In genomic region chr7:112954351-112955102, GRCm38 (mm10) we compare ENCODE assay signal across 8 mouse cellular contexts. TPM values are rescaled to one million over a fixed set of nuclear protein-coding genes. Genes with fewer than 3 reads are reported as not detected.
DNase-seq lines count a peak whose midpoint lies in the region; ATAC-seq lines count a peak whose summit lies in the region.

No protein-coding gene starts in this region.

- 0 out of 2 replicates have a peak, but pooled peaks cover 4% of the 10 kb centered on the region for H3K36me3 ChIP-seq in kidney, embryonic 14.5 days (ENCODE audit: control insufficient read depth, insufficient read depth, low read length)
- H3K36me3 ChIP-seq in forebrain, embryonic 11.5 days (ENCODE audit: control insufficient read depth, insufficient read depth, low read length) = no peaks in the 10 kb centered on the region
- no peaks in the 10 kb centered on the region for H3K36me3 ChIP-seq in hindbrain, embryonic 15.5 days
- no peaks in the 10 kb centered on the region for H3K36me3 ChIP-seq in liver, embryonic 16.5 days (ENCODE audit: control insufficient read depth, insufficient read depth)

- peak overlapping the region; percentile 74 for H3K27ac ChIP-seq in kidney, embryonic 14.5 days (ENCODE audit: low read depth, low read length)
- no peak overlapping the region for H3K27ac ChIP-seq in forebrain, embryonic 11.5 days (ENCODE audit: low read depth, low read length)
- no peak overlapping the region for H3K27ac ChIP-seq in hindbrain, embryonic 15.5 days (replicated peaks)
- no peak overlapping the region for H3K27ac ChIP-seq in liver, embryonic 16.5 days (ENCODE audit: low read length)

- no peak for DNase-seq in kidney, adult 8-10 months
- peak; percentile 52 for DNase-seq in adrenal gland, postnatal 14 days
- peak; percentile 69 for DNase-seq in forebrain, embryonic 11.5 days (ENCODE audit: low spot score)
- peak; percentile 38 for DNase-seq in retina, embryonic 14.5 days (ENCODE audit: low spot score)
- DNase-seq in frontal cortex, postnatal 14 days (ENCODE audit: low spot score in 2 of 2) = no peak

- H3K4me3 ChIP-seq in kidney, embryonic 14.5 days (ENCODE audit: low read length) = peak overlapping the region; percentile 63
- peak overlapping the region; percentile 38 for H3K4me3 ChIP-seq in forebrain, embryonic 11.5 days (ENCODE audit: low read depth, low read length)
- H3K4me3 ChIP-seq in hindbrain, embryonic 15.5 days = peak overlapping the region; percentile 43
- peak overlapping the region; percentile 43 for H3K4me3 ChIP-seq in liver, embryonic 16.5 days (ENCODE audit: low read depth, low read length)

- 1% methylated on average over 79 of the region's 82 CpGs for WGBS in kidney, embryonic 14.5 days
- under 1% methylated on average over 82 of the region's 82 CpGs for WGBS in forebrain, embryonic 11.5 days
- WGBS in hindbrain, embryonic 15.5 days = 1% methylated on average over 79 of the region's 82 CpGs
- WGBS in liver, embryonic 16.5 days (ENCODE audit: insufficient replicate concordance) = 3% methylated on average over 74 of the region's 82 CpGs

- H3K4me1 ChIP-seq in kidney, embryonic 14.5 days (ENCODE audit: control insufficient read depth, insufficient read depth, low read length) = peaks cover 10% of the 10 kb centered on the region; the same call in 1 of the 2 replicates
- H3K4me1 ChIP-seq in forebrain, embryonic 11.5 days (replicated peaks; ENCODE audit: control insufficient read depth, insufficient read depth, low read length) = peaks cover 10% of the 10 kb centered on the region
- peaks cover 21% of the 10 kb centered on the region for H3K4me1 ChIP-seq in hindbrain, embryonic 15.5 days (replicated peaks)
- no peaks in the 10 kb centered on the region; the same call in none of the 2 replicates for H3K4me1 ChIP-seq in liver, embryonic 16.5 days (ENCODE audit: control insufficient read depth, low read depth, low read length)

- peaks cover 19% of the 10 kb centered on the region for H3K27me3 ChIP-seq in kidney, embryonic 14.5 days (ENCODE audit: control insufficient read depth, insufficient read depth, low read length)
- H3K27me3 ChIP-seq in forebrain, embryonic 11.5 days (ENCODE audit: control insufficient read depth, insufficient read depth, low read length) = peaks cover 38% of the 10 kb centered on the region
- H3K27me3 ChIP-seq in hindbrain, embryonic 15.5 days = peaks cover 42% of the 10 kb centered on the region
- peaks cover 37% of the 10 kb centered on the region for H3K27me3 ChIP-seq in liver, embryonic 16.5 days (ENCODE audit: control insufficient read depth, insufficient read depth, low read depth, low read length)

- peak; percentile 41; the same call in 1 of the 2 replicates for ATAC-seq in kidney, embryonic 14.5 days (ENCODE audit: low FRiP score, low TSS enrichment)
- 0 out of 2 replicates have a peak, but pooled peaks have one; percentile 36 for ATAC-seq in forebrain, embryonic 11.5 days (replicated peaks; ENCODE audit: low FRiP score)
- ATAC-seq in hindbrain, embryonic 15.5 days (ENCODE audit: low FRiP score, low read depth) = 0 out of 2 replicates have a peak, but pooled peaks have one; percentile 13
- no peak for ATAC-seq in liver, embryonic 16.5 days (ENCODE audit: low read depth)

- no peaks in the 10 kb centered on the region for H3K9me3 ChIP-seq in kidney, embryonic 14.5 days (ENCODE audit: control insufficient read depth, low read length)
- H3K9me3 ChIP-seq in forebrain, embryonic 11.5 days (ENCODE audit: control insufficient read depth, low read length) = no peaks in the 10 kb centered on the region
- H3K9me3 ChIP-seq in hindbrain, embryonic 15.5 days = no peaks in the 10 kb centered on the region
- H3K9me3 ChIP-seq in liver, embryonic 16.5 days (replicated peaks; ENCODE audit: control insufficient read depth, low read length) = no peaks in the 10 kb centered on the region

- H3K4me2 ChIP-seq in kidney, embryonic 14.5 days (replicated peaks; ENCODE audit: low read depth, low read length) = peak overlapping the region; percentile 90
- H3K4me2 ChIP-seq in forebrain, embryonic 11.5 days (ENCODE audit: low read depth, low read length, severe bottlenecking) = peak overlapping the region; percentile 65
- peak overlapping the region; percentile 77 for H3K4me2 ChIP-seq in hindbrain, embryonic 15.5 days
- H3K4me2 ChIP-seq in liver, embryonic 16.5 days (ENCODE audit: low read depth, low read length) = peak overlapping the region; percentile 60

- H3K9ac ChIP-seq in kidney, embryonic 14.5 days (ENCODE audit: low read depth, low read length) = peak overlapping the region; percentile 75
- H3K9ac ChIP-seq in forebrain, embryonic 11.5 days (ENCODE audit: low read length) = peak overlapping the region; percentile 37
- H3K9ac ChIP-seq in hindbrain, embryonic 15.5 days = peak overlapping the region; percentile 44
- no peak overlapping the region for H3K9ac ChIP-seq in liver, embryonic 16.5 days (ENCODE audit: low read depth, low read length)

RNA-seq across cellular contexts. Expression of gene Rassf10, which starts 0.8 kb away (rescaled TPM):
- 15.8 and 19.4 TPM in 2 replicates for polyA plus RNA-seq in kidney, embryonic 14.5 days (2014; fragmentation: Nextera tagmentation; extraction: Ambion mirVana)
- 4.7 and 5.2 TPM in 2 replicates for total RNA-seq in adrenal gland, postnatal 14 days (2021)
- 0.51 and 0.80 TPM in 2 replicates for polyA plus RNA-seq in forebrain, embryonic 11.5 days (2014; fragmentation: Nextera tagmentation; extraction: Ambion mirVana)
- polyA plus RNA-seq in hindbrain, embryonic 15.5 days (2015; fragmentation: Nextera tagmentation; extraction: Ambion mirVana) = 3.4 and 3.6 TPM in 2 replicates
- polyA plus RNA-seq in liver, embryonic 16.5 days (2015; fragmentation: Nextera tagmentation; extraction: Ambion mirVana) = 0.04 TPM in 1 of 2 replicates, not detected in the other

Comparison
In these comparisons a context has a peak if more than half of its experiments do, and no peak if none do; other contexts are left out.
1. DNase-seq: peak in adrenal gland, postnatal 14 days (single experiment), forebrain, embryonic 11.5 days (single experiment) and retina, embryonic 14.5 days (single experiment); none in kidney, adult 8-10 months (0 of 2) and frontal cortex, postnatal 14 days (0 of 2).
2. Peak in every context shown above with its lines, with median percentiles within 50 percentile points of each other: H3K4me2 ChIP-seq and H3K4me3 ChIP-seq.